Mouse (Mus musculus): ENCODE measurements around the gene Gm15097.
"Not testable (repeated sequence)": the region's sequence is repeated elsewhere in the genome, so short reads cannot be mapped to it uniquely, and the experiment has no call there.

Gene Gm15097

GRCm38 (mm10) chrX:149784173-149784572, at the start of gene Gm15097:
TSS of gene Gm15097 (plus strand) at chrX:149784473.
- not testable (repeated sequence) for DNase-seq

- not testable (repeated sequence) for DNase-seq
These were observed 21.4 kb upstream of the Gm15097 start for GRCm38 (mm10) chrX:149762853-149763252.

GRCm38 (mm10) chrX:149811178-149811577, 26.9 kb downstream of the Gm15097 start:
- DNase-seq = not testable (repeated sequence)
